Mouse (Mus musculus): ENCODE results near the gene Tll2. TPM values are rescaled to one million over a fixed set of nuclear protein-coding genes. Genes with fewer than 3 reads are reported as not detected.
A peak's percentile ranks its signal among the peaks of the same experiment; 100 is the strongest.

The Tll2 gene
- polyA plus RNA-seq, 1 experiment from 2014 or later = not detected

DNA sequence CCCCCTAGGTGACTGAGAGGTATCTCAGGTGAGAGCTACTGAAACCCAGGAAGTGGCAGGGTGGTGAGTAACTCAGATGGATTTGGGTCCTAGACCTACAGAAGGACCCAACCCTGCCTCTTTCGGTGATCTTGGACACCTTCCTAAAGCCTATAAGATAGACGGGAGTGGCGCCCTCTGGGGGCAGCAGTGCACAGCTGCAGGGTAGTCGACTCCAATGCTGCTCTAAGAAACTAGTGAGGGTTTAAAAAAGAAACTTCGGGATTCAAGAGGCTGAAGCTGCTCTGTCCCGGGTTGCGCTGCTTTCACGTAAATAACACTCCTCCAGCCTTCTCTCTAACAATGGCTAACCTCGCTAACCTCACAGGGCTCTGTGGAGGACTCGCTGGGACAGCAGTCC, 153.1 kb downstream of the Tll2 start:
- no peak for ATAC-seq (ENCODE audit: low read depth)
- Histone ChIP-seq H3K4me2 (ENCODE audit: low read depth, low read length) (no peak overlapping the region), H3K27me3 (ENCODE audit: control insufficient read depth, insufficient read depth, low read depth, low read length) (no peaks in the 10 kb centered on the region), H3K9me3 (ENCODE audit: control insufficient read depth, low read length) (no peaks in the 10 kb centered on the region), H3K27ac (ENCODE audit: low read length) (no peak overlapping the region), H3K4me3 (ENCODE audit: low read length) (no peak overlapping the region), H3K36me3 (ENCODE audit: control insufficient read depth, insufficient read depth, low read length) (no peaks in the 10 kb centered on the region), H3K4me1 (replicated peaks; ENCODE audit: control insufficient read depth, insufficient read depth, low read length) (peaks cover 6% of the 10 kb centered on the region; the same call in 1 of the 2 replicates), H3K9ac (ENCODE audit: low read length) (no peak overlapping the region)
- 24% methylated on average over 10 of the region's 10 CpGs for WGBS

DNA sequence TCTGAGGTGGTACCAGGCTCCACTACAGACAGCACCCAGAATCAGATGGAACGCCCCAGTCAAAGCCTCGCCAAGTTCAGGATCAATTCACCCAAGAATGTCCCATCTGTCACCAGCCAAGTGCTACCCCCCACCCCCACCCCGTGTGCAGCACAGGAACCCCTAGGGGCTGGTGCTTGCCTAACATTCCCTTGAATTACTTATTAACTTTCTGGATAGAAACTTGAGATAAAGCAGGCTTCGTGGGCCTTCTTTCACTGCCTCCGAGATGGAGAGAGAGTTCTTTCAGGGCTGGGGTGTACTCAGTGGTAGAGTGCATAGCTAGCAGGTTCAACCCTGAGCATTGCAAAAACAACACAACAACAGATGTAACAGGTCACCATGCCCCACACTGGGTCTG, 154.4 kb downstream of the Tll2 start:
- 40% methylated on average over 5 of the region's 5 CpGs for WGBS
- H3K27ac ChIP-seq (ENCODE audit: low read length) = no peak overlapping the region
- ATAC-seq (ENCODE audit: low read depth) = peak; percentile 61; the same call in 1 of the 2 replicates

DNA sequence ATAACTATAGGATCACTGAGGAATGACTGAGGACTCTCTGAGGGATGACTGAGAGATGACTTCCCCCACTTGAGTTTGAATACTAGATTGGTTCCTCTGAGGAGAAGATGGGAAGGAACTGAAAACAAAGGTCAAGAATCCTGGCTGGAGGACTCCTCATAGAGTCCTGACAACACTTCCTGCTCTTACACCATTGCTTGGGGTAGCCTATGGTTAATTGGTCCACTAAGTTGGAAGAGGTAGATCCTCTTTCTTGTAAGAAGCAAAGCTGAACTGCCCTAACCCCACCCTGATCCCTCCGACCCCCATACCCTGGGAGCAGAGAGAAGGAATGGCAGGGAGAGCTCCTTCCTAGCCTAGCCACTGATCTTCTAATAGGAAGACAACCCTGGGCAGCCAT, 154.9 kb downstream of the Tll2 start:
- H3K4me3 ChIP-seq (ENCODE audit: low read length) = no peak overlapping the region
- 88% methylated on average over 1 of the region's 1 CpGs for WGBS
- H3K27ac ChIP-seq (ENCODE audit: low read length) = no peak overlapping the region
- no peaks in the 10 kb centered on the region for H3K36me3 ChIP-seq (ENCODE audit: control insufficient read depth, insufficient read depth, low read length)
- no peak overlapping the region for H3K9ac ChIP-seq (ENCODE audit: low read length)
- no peak for ATAC-seq (ENCODE audit: low read depth)
- peaks cover 6% of the 10 kb centered on the region; the same call in 1 of the 2 replicates for H3K4me1 ChIP-seq (replicated peaks; ENCODE audit: control insufficient read depth, insufficient read depth, low read length)
- no peak overlapping the region for H3K4me2 ChIP-seq (ENCODE audit: low read depth, low read length)
- no peaks in the 10 kb centered on the region for H3K27me3 ChIP-seq (ENCODE audit: control insufficient read depth, insufficient read depth, low read depth, low read length)
- H3K9me3 ChIP-seq (ENCODE audit: control insufficient read depth, low read length) = no peaks in the 10 kb centered on the region

More for the DNA sequence above, 154.4 kb downstream of the Tll2 start:
- Histone ChIP-seq H3K9ac (ENCODE audit: low read length) (no peak overlapping the region), H3K4me1 (replicated peaks; ENCODE audit: control insufficient read depth, insufficient read depth, low read length) (peaks cover 6% of the 10 kb centered on the region; the same call in 1 of the 2 replicates), H3K27me3 (ENCODE audit: control insufficient read depth, insufficient read depth, low read depth, low read length) (no peaks in the 10 kb centered on the region), H3K4me2 (ENCODE audit: low read depth, low read length) (no peak overlapping the region), H3K4me3 (ENCODE audit: low read length) (no peak overlapping the region), H3K36me3 (ENCODE audit: control insufficient read depth, insufficient read depth, low read length) (no peaks in the 10 kb centered on the region), H3K9me3 (ENCODE audit: control insufficient read depth, low read length) (no peaks in the 10 kb centered on the region)

DNA sequence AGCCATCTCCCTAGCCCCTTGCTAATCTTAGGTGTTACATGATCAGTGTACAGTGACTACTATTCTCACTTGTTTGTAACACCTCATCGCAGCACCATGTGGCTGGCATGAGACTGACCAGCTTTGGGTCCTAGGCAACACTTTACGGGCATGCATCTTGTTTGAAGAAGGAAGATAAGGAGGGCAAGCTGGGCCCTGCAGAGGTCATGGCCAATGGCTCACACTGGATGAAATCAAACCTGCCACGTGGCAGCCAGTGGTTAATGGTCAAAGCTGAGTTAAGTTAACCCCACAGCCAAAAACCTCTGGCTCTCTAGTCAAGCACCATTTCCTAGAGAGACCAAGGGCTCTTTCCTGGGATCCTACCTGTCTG, 158.5 kb downstream of the Tll2 start:
- no peak for ATAC-seq (ENCODE audit: low read depth)
- H3K9ac ChIP-seq (ENCODE audit: low read length) = no peak overlapping the region
- no peak overlapping the region for H3K4me2 ChIP-seq (ENCODE audit: low read depth, low read length)
- H3K36me3 ChIP-seq (ENCODE audit: control insufficient read depth, insufficient read depth, low read length) = no peaks in the 10 kb centered on the region
- no peaks in the 10 kb centered on the region for H3K9me3 ChIP-seq (ENCODE audit: control insufficient read depth, low read length)
- peaks cover 6% of the 10 kb centered on the region; the same call in 1 of the 2 replicates for H3K4me1 ChIP-seq (replicated peaks; ENCODE audit: control insufficient read depth, insufficient read depth, low read length)
- H3K27me3 ChIP-seq (ENCODE audit: control insufficient read depth, insufficient read depth, low read depth, low read length) = no peaks in the 10 kb centered on the region
- H3K4me3 ChIP-seq (ENCODE audit: low read length) = no peak overlapping the region
- WGBS = 63% methylated on average over 3 of the region's 3 CpGs
- H3K27ac ChIP-seq (ENCODE audit: low read length) = no peak overlapping the region

DNA sequence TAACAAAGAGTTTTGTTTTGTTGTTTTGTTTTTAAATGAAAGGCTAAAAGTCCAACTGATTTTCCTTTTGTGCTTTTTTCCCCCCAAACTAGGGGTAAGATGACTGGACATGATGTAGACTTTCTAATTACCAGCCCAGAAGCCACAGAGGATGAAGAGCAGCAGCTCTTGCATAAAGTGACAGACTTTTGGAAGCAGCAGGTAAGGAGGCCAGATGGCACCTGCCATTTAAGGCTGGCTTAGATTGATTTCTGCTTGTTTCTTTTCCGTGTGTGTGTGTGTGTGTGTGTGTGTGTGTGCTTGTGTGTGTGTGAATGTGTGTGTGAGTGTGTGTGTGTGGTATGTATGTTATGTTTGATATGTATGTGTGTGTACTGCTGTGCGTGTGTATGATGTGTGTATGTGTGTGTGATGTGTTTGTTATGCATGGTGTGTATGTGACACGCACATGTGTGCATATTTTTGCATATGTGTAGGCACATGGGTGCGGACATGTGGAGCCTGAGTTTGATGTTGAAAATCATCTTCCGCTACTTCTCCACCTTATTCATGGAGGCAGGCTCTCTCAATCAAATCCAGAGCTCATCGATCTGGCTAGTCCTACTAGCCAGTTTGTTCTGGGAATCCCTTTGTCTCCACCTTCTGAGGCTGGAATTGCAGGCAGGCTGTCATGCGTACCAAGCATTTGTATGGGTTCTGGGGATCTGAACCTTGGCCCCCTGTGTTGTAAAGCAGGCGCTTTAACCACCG, 159.0 kb downstream of the Tll2 start:
- Histone ChIP-seq H3K27ac (ENCODE audit: low read length) (no peak overlapping the region), H3K4me1 (replicated peaks; ENCODE audit: control insufficient read depth, insufficient read depth, low read length) (peaks cover 3% of the 10 kb centered on the region; the same call in 1 of the 2 replicates), H3K4me3 (ENCODE audit: low read length) (no peak overlapping the region), H3K9ac (ENCODE audit: low read length) (no peak overlapping the region), H3K36me3 (ENCODE audit: control insufficient read depth, insufficient read depth, low read length) (no peaks in the 10 kb centered on the region), H3K9me3 (ENCODE audit: control insufficient read depth, low read length) (no peaks in the 10 kb centered on the region), H3K27me3 (ENCODE audit: control insufficient read depth, insufficient read depth, low read depth, low read length) (no peaks in the 10 kb centered on the region), H3K4me2 (ENCODE audit: low read depth, low read length) (no peak overlapping the region)
- 74% methylated on average over 9 of the region's 9 CpGs for WGBS
- no peak for ATAC-seq (ENCODE audit: low read depth)

DNA sequence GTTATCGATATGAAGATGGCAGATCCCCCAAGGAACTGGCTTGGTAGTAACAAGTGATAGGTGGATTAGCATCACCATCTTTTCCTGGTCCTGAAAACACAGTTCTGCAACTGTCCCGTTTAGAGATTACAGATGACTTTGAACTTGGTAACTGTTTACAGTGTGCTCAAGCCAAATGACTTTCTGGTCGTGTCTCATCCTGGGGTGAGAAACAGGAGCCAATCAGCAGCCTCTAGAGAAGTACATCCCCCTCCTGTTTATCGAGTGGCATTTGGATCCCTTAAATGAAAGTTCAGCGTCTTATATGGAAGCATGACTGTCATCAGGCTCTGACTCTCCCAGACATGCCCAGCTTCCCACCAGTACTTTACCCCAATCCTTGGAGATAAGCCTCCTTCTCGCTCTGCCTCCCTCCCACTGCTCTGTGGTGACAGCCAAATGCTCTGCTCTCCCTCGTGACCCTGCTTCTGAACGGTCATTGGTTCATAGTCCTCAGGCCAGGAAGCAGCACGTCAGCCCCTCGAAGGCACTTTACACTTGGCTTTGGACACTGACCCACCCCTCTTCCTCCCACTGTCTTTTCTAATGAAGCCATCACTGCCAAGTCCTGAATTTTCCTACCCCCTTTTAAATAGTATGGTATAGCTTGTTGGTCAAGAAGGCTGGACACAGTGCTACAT, 161.4 kb downstream of the Tll2 start:
- peak; percentile 71; the same call in 1 of the 2 replicates for ATAC-seq (ENCODE audit: low read depth)

DNA sequence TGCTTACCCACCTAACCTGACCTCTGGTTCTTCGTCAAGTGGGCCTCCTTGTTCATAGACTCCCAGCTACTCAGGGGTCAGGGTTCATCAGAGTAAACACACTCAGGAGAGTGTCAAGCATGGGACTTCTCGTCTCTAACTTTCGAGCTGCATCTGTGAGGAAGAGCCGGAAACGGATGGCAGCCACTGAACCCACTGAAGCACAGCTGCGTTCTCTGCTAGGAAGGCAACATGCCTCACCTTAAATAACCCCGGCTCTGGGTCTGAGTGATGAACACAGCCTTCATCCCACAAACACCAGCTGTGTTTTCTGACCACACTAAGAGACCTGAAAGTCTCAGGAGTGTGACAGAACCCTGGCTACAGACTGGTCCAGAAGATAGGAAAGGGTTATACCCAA, 167.5 kb downstream of the Tll2 start:
- Histone ChIP-seq H3K4me1 (replicated peaks; ENCODE audit: control insufficient read depth, insufficient read depth, low read length) (no peaks in the 10 kb centered on the region), H3K27me3 (ENCODE audit: control insufficient read depth, insufficient read depth, low read depth, low read length) (no peaks in the 10 kb centered on the region), H3K4me3 (ENCODE audit: low read length) (no peak overlapping the region), H3K27ac (ENCODE audit: low read length) (no peak overlapping the region), H3K9me3 (ENCODE audit: control insufficient read depth, low read length) (no peaks in the 10 kb centered on the region), H3K36me3 (ENCODE audit: control insufficient read depth, insufficient read depth, low read length) (no peaks in the 10 kb centered on the region), H3K4me2 (ENCODE audit: low read depth, low read length) (no peak overlapping the region), H3K9ac (ENCODE audit: low read length) (no peak overlapping the region)
- 68% methylated on average over 7 of the region's 7 CpGs for WGBS
- no peak for ATAC-seq (ENCODE audit: low read depth)

More for the DNA sequence above, 161.4 kb downstream of the Tll2 start:
- H3K4me1 ChIP-seq (replicated peaks; ENCODE audit: control insufficient read depth, insufficient read depth, low read length) = peaks cover 3% of the 10 kb centered on the region; the same call in 1 of the 2 replicates
- 0 out of 2 replicates have a peak overlapping the region, but pooled peaks have one; percentile 3 for H3K4me3 ChIP-seq (ENCODE audit: low read length)
- no peaks in the 10 kb centered on the region for H3K27me3 ChIP-seq (ENCODE audit: control insufficient read depth, insufficient read depth, low read depth, low read length)
- no peak overlapping the region for H3K27ac ChIP-seq (ENCODE audit: low read length)
- H3K4me2 ChIP-seq (ENCODE audit: low read depth, low read length) = peak overlapping the region; percentile 22
- H3K9ac ChIP-seq (ENCODE audit: low read length) = no peak overlapping the region
- H3K9me3 ChIP-seq (ENCODE audit: control insufficient read depth, low read length) = no peaks in the 10 kb centered on the region
- no peaks in the 10 kb centered on the region for H3K36me3 ChIP-seq (ENCODE audit: control insufficient read depth, insufficient read depth, low read length)
- 22% methylated on average over 10 of the region's 10 CpGs for WGBS

DNA sequence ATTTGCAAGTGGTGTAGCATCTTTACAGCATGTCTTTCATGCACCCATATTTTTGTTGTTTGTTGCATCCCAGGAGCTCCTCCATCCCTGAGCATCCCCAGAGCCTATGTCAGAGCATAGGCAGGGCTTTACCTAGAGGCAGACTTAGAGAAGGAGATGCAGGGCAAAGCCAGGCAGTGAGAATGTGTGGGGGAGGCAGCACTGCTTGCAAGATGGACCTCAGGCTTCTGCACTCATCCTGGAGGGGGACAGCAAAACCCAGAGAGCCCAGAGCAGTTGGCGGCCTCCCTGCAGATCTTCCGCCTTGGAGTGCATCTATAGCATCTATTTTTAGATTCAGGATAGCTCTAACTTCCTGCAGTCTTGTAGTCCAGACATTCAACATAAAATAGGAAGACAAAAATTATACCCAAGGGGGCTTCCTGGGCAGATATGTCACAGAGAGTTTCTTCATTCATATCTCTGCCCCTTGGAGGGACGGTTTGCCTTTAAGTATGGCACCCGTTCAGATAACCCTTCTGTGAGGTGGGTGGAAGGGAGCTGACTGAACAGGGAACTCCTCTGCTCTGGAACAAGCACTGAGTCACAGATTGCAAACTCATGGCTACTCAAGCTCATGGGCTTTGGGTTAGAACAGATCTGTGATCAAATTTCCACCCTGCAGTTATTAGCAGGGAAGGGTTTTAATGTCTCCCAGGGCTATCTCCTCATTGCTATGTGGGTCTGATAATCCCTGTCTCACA, 170.7 kb downstream of the Tll2 start:
- H3K9ac ChIP-seq (ENCODE audit: low read length) = no peak overlapping the region
- H3K4me1 ChIP-seq (replicated peaks; ENCODE audit: control insufficient read depth, insufficient read depth, low read length) = no peaks in the 10 kb centered on the region
- no peak overlapping the region for H3K4me2 ChIP-seq (ENCODE audit: low read depth, low read length)
- H3K36me3 ChIP-seq (ENCODE audit: control insufficient read depth, insufficient read depth, low read length) = no peaks in the 10 kb centered on the region
- no peak overlapping the region for H3K27ac ChIP-seq (ENCODE audit: low read length)
- H3K9me3 ChIP-seq (ENCODE audit: control insufficient read depth, low read length) = no peaks in the 10 kb centered on the region
- WGBS = 39% methylated on average over 4 of the region's 4 CpGs
- H3K4me3 ChIP-seq (ENCODE audit: low read length) = no peak overlapping the region
- ATAC-seq (ENCODE audit: low read depth) = no peak
- H3K27me3 ChIP-seq (ENCODE audit: control insufficient read depth, insufficient read depth, low read depth, low read length) = no peaks in the 10 kb centered on the region
